In genomic region chr11:98963191-98964021, GRCm38 (mm10) we compare ENCODE assay signal across 8 mouse cellular contexts. TPM values are rescaled to one million over a fixed set of nuclear protein-coding genes. Genes with fewer than 3 reads are reported as not detected.
DNase-seq lines count a peak whose midpoint lies in the region; ATAC-seq and TF ChIP-seq lines count a peak whose summit lies in the region.

No protein-coding gene starts in this region.

- peak overlapping the region; percentile 59 for H3K4me3 ChIP-seq in embryonic facial prominence, embryonic 14.5 days (ENCODE audit: low read depth, low read length)
- H3K4me3 ChIP-seq in heart, embryonic 15.5 days: peak overlapping the region; percentile 70
- peak overlapping the region; percentile 80 for H3K4me3 ChIP-seq in kidney, postnatal 0 days (replicated peaks; ENCODE audit: low read depth, low read length)

- no peaks in the 10 kb centered on the region for H3K27me3 ChIP-seq in embryonic facial prominence, embryonic 14.5 days (replicated peaks; ENCODE audit: control insufficient read depth, insufficient read depth, low read length)
- H3K27me3 ChIP-seq in heart, embryonic 15.5 days: no peaks in the 10 kb centered on the region
- no peaks in the 10 kb centered on the region for H3K27me3 ChIP-seq in kidney, postnatal 0 days (ENCODE audit: insufficient read depth, low read length)

- H3K36me3 ChIP-seq in embryonic facial prominence, embryonic 14.5 days (ENCODE audit: control insufficient read depth, insufficient read depth, low read length): peaks cover 20% of the 10 kb centered on the region
- peaks cover 13% of the 10 kb centered on the region for H3K36me3 ChIP-seq in heart, embryonic 15.5 days
- peaks cover 18% of the 10 kb centered on the region; the same call in 1 of the 2 replicates for H3K36me3 ChIP-seq in kidney, postnatal 0 days (ENCODE audit: insufficient read depth, low read length)

- 2% methylated on average over 18 of the region's 32 CpGs for WGBS in embryonic facial prominence, embryonic 14.5 days
- 0% methylated on average over 31 of the region's 32 CpGs for WGBS in heart, embryonic 15.5 days
- WGBS in kidney, postnatal 0 days: 2% methylated on average over 32 of the region's 32 CpGs

- H3K9ac ChIP-seq in embryonic facial prominence, embryonic 14.5 days (ENCODE audit: low read depth, low read length): peak overlapping the region; percentile 51
- peak overlapping the region; percentile 53 for H3K9ac ChIP-seq in heart, embryonic 15.5 days
- H3K9ac ChIP-seq in kidney, postnatal 0 days (ENCODE audit: low read depth, low read length): peak overlapping the region; percentile 77

- H3K27ac ChIP-seq in embryonic facial prominence, embryonic 14.5 days (replicated peaks; ENCODE audit: low read depth, low read length): peak overlapping the region; percentile 85
- peak overlapping the region; percentile 91 for H3K27ac ChIP-seq in heart, embryonic 15.5 days
- H3K27ac ChIP-seq in kidney, postnatal 0 days: peak overlapping the region; percentile 88

- peaks cover 86% of the 10 kb centered on the region for H3K4me1 ChIP-seq in embryonic facial prominence, embryonic 14.5 days (ENCODE audit: control insufficient read depth, insufficient read depth, low read length)
- peaks cover 96% of the 10 kb centered on the region for H3K4me1 ChIP-seq in heart, embryonic 15.5 days (replicated peaks)
- H3K4me1 ChIP-seq in kidney, postnatal 0 days (replicated peaks; ENCODE audit: insufficient read depth, low read length): peaks cover 71% of the 10 kb centered on the region

- H3K4me2 ChIP-seq in embryonic facial prominence, embryonic 14.5 days (ENCODE audit: low read depth, low read length): peak overlapping the region; percentile 93
- peak overlapping the region; percentile 95 for H3K4me2 ChIP-seq in heart, embryonic 15.5 days
- peak overlapping the region; percentile 100 for H3K4me2 ChIP-seq in kidney, postnatal 0 days (ENCODE audit: low read length)

- no peak for TF ChIP-seq CTCF in kidney, postnatal 0 days (IDR thresholded peaks at IDR 0.05; ENCODE audit: low read depth)

- intact Hi-C loops in left cerebral cortex, postnatal 36 days (cut with DNase I): no loop called here

- DNase-seq in CD4-positive, CD25-positive, alpha-beta regulatory T cell, adult 2 months (ENCODE audit: low read depth, low spot score): peak; percentile 76
- peak; percentile 81 for DNase-seq in ZHBTc4 (ENCODE audit: low read depth, low spot score)
- DNase-seq in embryonic facial prominence, embryonic 14.5 days (ENCODE audit: low spot score): peak; percentile 95
- peak; percentile 96 for DNase-seq in kidney, postnatal 0 days (ENCODE audit: low spot score)
- DNase-seq in lung, postnatal 4 days: peak; percentile 93 to 98
- peak; percentile 80 for DNase-seq in right cerebral cortex, postnatal 4 days
- DNase-seq in left cerebral cortex, postnatal 36 days (ENCODE audit: low spot score in 2 of 2): no peak

- H3K9me3 ChIP-seq in embryonic facial prominence, embryonic 14.5 days (ENCODE audit: control insufficient read depth, low read length): no peaks in the 10 kb centered on the region
- no peaks in the 10 kb centered on the region for H3K9me3 ChIP-seq in heart, embryonic 15.5 days (replicated peaks)
- no peaks in the 10 kb centered on the region for H3K9me3 ChIP-seq in kidney, postnatal 0 days (replicated peaks; ENCODE audit: low read length)

- ATAC-seq in embryonic facial prominence, embryonic 14.5 days (ENCODE audit: low read depth): peak; percentile 81
- peak; percentile 82 for ATAC-seq in heart, embryonic 15.5 days (replicated peaks; ENCODE audit: insufficient number of reproducible peaks, insufficient read depth, low FRiP score, low read depth)
- ATAC-seq in kidney, postnatal 0 days (replicated peaks; ENCODE audit: low FRiP score, low read depth): peak; percentile 69

RNA-seq across cellular contexts. Expression of gene Gjd3, which starts 19.4 kb away (rescaled TPM):
- polyA plus RNA-seq in embryonic facial prominence, embryonic 14.5 days (2014; fragmentation: Nextera tagmentation; extraction: Ambion mirVana): 0.34 and 0.56 TPM in 2 replicates
- 3.6 and 4.4 TPM in 2 replicates for polyA plus RNA-seq in heart, embryonic 15.5 days (2015; fragmentation: Nextera tagmentation; extraction: Ambion mirVana)
- 1.1 and 1.6 TPM in 2 replicates for polyA plus RNA-seq in kidney, postnatal 0 days (2015; fragmentation: Nextera tagmentation; extraction: Ambion mirVana)
- 1 to 10 TPM; 2.0 TPM for total RNA-seq in left cerebral cortex, postnatal 36 days (2021)

RNA-seq across cellular contexts. Expression of gene Rara, which starts 35.8 kb away (rescaled TPM):
- 46.4 and 50.3 TPM in 2 replicates for polyA plus RNA-seq in embryonic facial prominence, embryonic 14.5 days (2014; fragmentation: Nextera tagmentation; extraction: Ambion mirVana)
- 26.2 and 31.0 TPM in 2 replicates for polyA plus RNA-seq in heart, embryonic 15.5 days (2015; fragmentation: Nextera tagmentation; extraction: Ambion mirVana)
- polyA plus RNA-seq in kidney, postnatal 0 days (2015; fragmentation: Nextera tagmentation; extraction: Ambion mirVana): 25.7 and 26.3 TPM in 2 replicates
- 10 to 100 TPM; 10.5 to 11.6 TPM for total RNA-seq in left cerebral cortex, postnatal 36 days (2021)

RNA-seq across cellular contexts. Expression of gene Cdc6, which starts 55.8 kb away (rescaled TPM):
- polyA plus RNA-seq in embryonic facial prominence, embryonic 14.5 days (2014; fragmentation: Nextera tagmentation; extraction: Ambion mirVana): 22.7 and 23.0 TPM in 2 replicates
- polyA plus RNA-seq in heart, embryonic 15.5 days (2015; fragmentation: Nextera tagmentation; extraction: Ambion mirVana): 14.2 and 20.4 TPM in 2 replicates
- 12.3 and 15.5 TPM in 2 replicates for polyA plus RNA-seq in kidney, postnatal 0 days (2015; fragmentation: Nextera tagmentation; extraction: Ambion mirVana)
- under 1 TPM; 0.39 to 0.47 TPM for total RNA-seq in left cerebral cortex, postnatal 36 days (2021)

Comparison
In these comparisons a context has a peak if more than half of its experiments do, and no peak if none do; other contexts are left out.
1. DNase-seq: peak in CD4-positive, CD25-positive, alpha-beta regulatory T cell, adult 2 months (single experiment), ZHBTc4 (single experiment), embryonic facial prominence, embryonic 14.5 days (single experiment), kidney, postnatal 0 days (single experiment), lung, postnatal 4 days (2 of 2) and right cerebral cortex, postnatal 4 days (single experiment); none in left cerebral cortex, postnatal 36 days (0 of 2).
2. Peak in every context shown above with its lines, with median percentiles within 50 percentile points of each other: ATAC-seq, H3K27ac ChIP-seq, H3K4me2 ChIP-seq, H3K4me3 ChIP-seq and H3K9ac ChIP-seq.